Mouse (Mus musculus): ENCODE measurements around the gene Eif4e3. TPM values are rescaled to one million over a fixed set of nuclear protein-coding genes. Genes with fewer than 3 reads are reported as not detected.

Eif4e3 gene
- polyA plus RNA-seq, 1 experiment from 2014 or later, result 18.5 TPM

GRCm38 (mm10) chr6:99683974-99684373 is 17.4 kb upstream of the Eif4e3 start:
- no peak overlapping the region for H3K4me3 ChIP-seq
- H3K9ac ChIP-seq, result no peak overlapping the region
- 0 out of 2 replicates have a peak, but pooled peaks cover 4% of the 10 kb centered on the region for H3K9me3 ChIP-seq
- 88% methylated on average over 5 of the region's 5 CpGs for WGBS
- H3K27ac ChIP-seq, result no peak overlapping the region
- no peak overlapping the region for H3K4me2 ChIP-seq (replicated peaks)
- no peaks in the 10 kb centered on the region for H3K36me3 ChIP-seq
- peaks cover 5% of the 10 kb centered on the region for H3K27me3 ChIP-seq
- H3K4me1 ChIP-seq, result no peaks in the 10 kb centered on the region
- no peak for ATAC-seq (ENCODE audit: low FRiP score, low read depth)

DNA sequence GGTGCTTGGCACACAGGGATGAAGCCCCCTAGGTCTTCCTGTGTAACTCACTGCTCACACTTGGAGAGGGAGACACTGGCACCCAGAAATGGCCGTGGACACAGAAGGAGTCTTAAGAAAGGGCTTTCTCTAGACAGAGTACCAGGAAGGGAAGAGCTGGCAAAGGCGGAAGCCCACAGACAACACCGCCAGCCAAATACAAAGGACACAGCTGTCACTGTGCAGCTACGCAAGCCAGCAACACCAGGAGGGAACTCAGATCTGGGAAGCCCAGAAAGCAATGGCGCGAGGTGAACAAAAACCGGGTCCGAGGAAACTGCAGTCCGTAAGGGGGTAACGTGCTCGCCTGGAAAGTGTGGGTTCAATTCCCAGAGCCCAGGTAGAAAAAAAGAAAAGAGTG is 11.5 kb upstream of the Eif4e3 start:
- no peak for ATAC-seq (ENCODE audit: low FRiP score, low read depth)
- no peaks in the 10 kb centered on the region for H3K36me3 ChIP-seq
- H3K27me3 ChIP-seq, result no peaks in the 10 kb centered on the region
- no peak overlapping the region for H3K4me2 ChIP-seq (replicated peaks)
- WGBS, result 81% methylated on average over 11 of the region's 11 CpGs
- no peak overlapping the region for H3K27ac ChIP-seq
- H3K9ac ChIP-seq, result no peak overlapping the region
- no peaks in the 10 kb centered on the region for H3K9me3 ChIP-seq
- no peaks in the 10 kb centered on the region for H3K4me1 ChIP-seq
- no peak overlapping the region for H3K4me3 ChIP-seq

GRCm38 (mm10) chr6:99677325-99677724 is 10.8 kb upstream of the Eif4e3 start:
- ATAC-seq (ENCODE audit: low FRiP score, low read depth), result no peak
- no peaks in the 10 kb centered on the region for H3K27me3 ChIP-seq
- H3K36me3 ChIP-seq, result no peaks in the 10 kb centered on the region
- H3K4me2 ChIP-seq (replicated peaks), result no peak overlapping the region
- H3K27ac ChIP-seq, result no peak overlapping the region
- no peak overlapping the region for H3K4me3 ChIP-seq
- WGBS, result 82% methylated on average over 8 of the region's 8 CpGs
- H3K9me3 ChIP-seq, result no peaks in the 10 kb centered on the region
- no peak overlapping the region for H3K9ac ChIP-seq
- H3K4me1 ChIP-seq, result no peaks in the 10 kb centered on the region

- no peak overlapping the region for H3K9ac ChIP-seq
- 77% methylated on average over 4 of the region's 4 CpGs for WGBS
- no peaks in the 10 kb centered on the region for H3K27me3 ChIP-seq
- H3K27ac ChIP-seq, result no peak overlapping the region
- H3K4me2 ChIP-seq (replicated peaks), result no peak overlapping the region
- H3K4me1 ChIP-seq, result peaks cover 6% of the 10 kb centered on the region
- ATAC-seq (ENCODE audit: low FRiP score, low read depth), result no peak
- no peak overlapping the region for H3K4me3 ChIP-seq
- H3K36me3 ChIP-seq, result no peaks in the 10 kb centered on the region
- H3K9me3 ChIP-seq, result no peaks in the 10 kb centered on the region
These were observed 7.9 kb upstream of the Eif4e3 start for GRCm38 (mm10) chr6:99674482-99674881.

DNA sequence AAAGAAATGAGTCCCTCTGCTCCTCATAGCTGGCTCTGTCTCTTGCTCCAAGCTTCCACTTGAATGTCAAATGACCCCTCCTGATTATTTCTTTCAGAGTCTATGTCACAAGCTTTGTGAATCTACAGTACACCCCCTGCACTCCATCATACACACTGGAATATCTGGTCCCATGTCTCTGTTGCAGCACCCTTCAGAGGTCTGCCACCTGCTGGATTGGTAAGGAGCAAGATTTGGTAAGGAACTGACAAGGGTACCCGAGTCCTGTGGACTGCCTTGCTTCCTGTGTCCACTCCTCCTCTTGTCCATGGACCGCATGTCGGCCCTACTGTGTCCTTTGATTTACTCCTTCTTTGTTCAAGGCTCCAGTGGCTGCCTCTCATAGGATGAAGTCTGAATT is 5.2 kb upstream of the Eif4e3 start:
- Histone ChIP-seq H3K27ac (no peak overlapping the region), H3K36me3 (no peaks in the 10 kb centered on the region), H3K4me1 (peaks cover 18% of the 10 kb centered on the region), H3K9ac (no peak overlapping the region), H3K27me3 (no peaks in the 10 kb centered on the region), H3K4me2 (replicated peaks) (no peak overlapping the region), H3K9me3 (no peaks in the 10 kb centered on the region), H3K4me3 (no peak overlapping the region)
- 73% methylated on average over 3 of the region's 3 CpGs for WGBS
- ATAC-seq (ENCODE audit: low FRiP score, low read depth), result no peak

GRCm38 (mm10) chr6:99670481-99671119 is 4.0 kb upstream of the Eif4e3 start:
- 80% methylated on average over 7 of the region's 7 CpGs for whole genome bisulfite sequencing
- Histone ChIP-seq H3K4me2 (replicated peaks) (no peak overlapping the region), H3K27me3 (no peaks in the 10 kb centered on the region), H3K4me3 (no peak overlapping the region), H3K9ac (no peak overlapping the region), H3K27ac (no peak overlapping the region), H3K9me3 (no peaks in the 10 kb centered on the region), H3K4me1 (peaks cover 24% of the 10 kb centered on the region), H3K36me3 (no peaks in the 10 kb centered on the region)
- no peak for ATAC-seq (ENCODE audit: low FRiP score, low read depth)

- H3K4me1 ChIP-seq, result peaks cover 31% of the 10 kb centered on the region
- ATAC-seq (ENCODE audit: low FRiP score, low read depth), result no peak
- no peaks in the 10 kb centered on the region for H3K9me3 ChIP-seq
- H3K4me3 ChIP-seq, result no peak overlapping the region
- no peaks in the 10 kb centered on the region for H3K27me3 ChIP-seq
- no peak overlapping the region for H3K27ac ChIP-seq
- H3K4me2 ChIP-seq (replicated peaks), result no peak overlapping the region
- H3K36me3 ChIP-seq, result no peaks in the 10 kb centered on the region
- 43% methylated on average over 5 of the region's 5 CpGs for WGBS
- H3K9ac ChIP-seq, result no peak overlapping the region
These were observed 3.1 kb upstream of the Eif4e3 start for GRCm38 (mm10) chr6:99669481-99670325.

GRCm38 (mm10) chr6:99667290-99667689 is 719 bp upstream of the Eif4e3 start:
- WGBS, result 18% methylated on average over 8 of the region's 8 CpGs
- Histone ChIP-seq H3K27ac (peak overlapping the region; percentile 65), H3K9me3 (no peaks in the 10 kb centered on the region), H3K4me1 (peaks cover 40% of the 10 kb centered on the region), H3K27me3 (no peaks in the 10 kb centered on the region), H3K4me3 (peak overlapping the region; percentile 75), H3K4me2 (replicated peaks) (peak overlapping the region; percentile 92), H3K36me3 (no peaks in the 10 kb centered on the region), H3K9ac (peak overlapping the region; percentile 84; the same call in 1 of the 2 replicates)
- ATAC-seq (ENCODE audit: low FRiP score, low read depth), result peak; percentile 44; the same call in 1 of the 2 replicates

DNA sequence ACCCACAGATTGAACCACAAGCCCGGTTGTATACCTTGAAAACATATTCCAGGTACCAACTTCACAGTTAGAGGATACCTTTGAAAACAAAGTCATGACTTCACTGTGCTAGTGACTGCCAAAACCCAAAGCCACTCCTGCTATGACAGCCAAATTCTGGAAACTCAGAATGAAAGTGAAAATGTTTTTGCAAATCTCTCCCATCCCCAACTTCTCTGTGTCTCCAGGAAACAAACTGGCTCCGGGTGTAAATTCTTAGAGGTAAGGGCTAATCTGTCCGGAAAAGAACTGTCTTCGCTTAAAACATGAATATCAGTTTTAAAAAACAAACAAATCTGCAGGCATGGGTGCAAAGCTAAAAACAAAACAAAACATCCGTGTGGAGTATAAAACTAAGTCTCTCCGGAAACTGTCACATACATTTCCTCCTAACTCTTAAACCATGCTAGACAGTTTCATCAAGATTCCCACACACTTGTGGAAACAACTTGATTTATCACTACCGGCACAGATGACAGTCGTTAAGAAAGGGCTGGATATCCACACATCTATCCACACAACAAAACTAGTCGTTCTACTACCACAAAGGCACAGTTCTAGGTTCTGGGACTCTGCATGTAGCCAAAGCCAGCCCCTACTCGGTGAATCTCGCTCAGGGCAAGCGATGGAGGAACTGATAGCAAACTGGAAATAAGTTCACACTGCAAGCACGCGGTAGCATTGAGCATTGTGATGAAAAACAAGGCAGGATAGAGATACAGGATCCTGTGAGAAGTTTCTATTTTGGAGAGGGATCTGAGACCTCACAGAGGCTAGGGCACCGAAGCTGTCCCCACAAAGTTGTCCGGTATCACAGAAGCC is 884 bp downstream of the Eif4e3 start:
- Histone ChIP-seq H3K27me3 (no peaks in the 10 kb centered on the region), H3K9me3 (no peaks in the 10 kb centered on the region), H3K4me2 (replicated peaks) (peak overlapping the region; percentile 92), H3K27ac (0 out of 2 replicates have a peak overlapping the region, but pooled peaks have one; percentile 65), H3K4me3 (peak overlapping the region; percentile 75), H3K4me1 (peaks cover 43% of the 10 kb centered on the region), H3K9ac (peak overlapping the region; percentile 84), H3K36me3 (no peaks in the 10 kb centered on the region)
- WGBS, result 27% methylated on average over 16 of the region's 16 CpGs
- no peak for ATAC-seq (ENCODE audit: low FRiP score, low read depth)

DNA sequence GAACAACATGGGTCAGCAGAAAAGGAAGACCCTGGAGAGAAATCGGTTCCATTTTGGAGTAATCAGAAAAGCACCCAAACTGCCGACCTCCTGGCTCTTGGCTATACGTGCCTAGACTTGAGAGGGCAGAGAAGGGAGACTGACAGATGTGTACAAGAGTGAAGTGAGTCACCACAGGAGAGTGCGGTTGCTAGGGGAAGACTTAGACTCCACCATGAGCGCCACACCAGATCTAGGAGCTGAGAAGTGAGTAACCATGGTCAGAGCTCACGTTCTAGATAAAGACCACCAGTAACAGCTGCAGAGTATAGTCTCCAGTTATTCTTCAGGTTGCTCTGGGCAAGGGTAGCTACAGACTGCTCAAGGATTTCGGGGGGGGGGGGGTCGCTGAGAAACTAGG is 3.3 kb downstream of the Eif4e3 start:
- Histone ChIP-seq H3K27ac (no peak overlapping the region), H3K4me1 (peaks cover 39% of the 10 kb centered on the region), H3K4me3 (no peak overlapping the region), H3K36me3 (no peaks in the 10 kb centered on the region), H3K9me3 (no peaks in the 10 kb centered on the region), H3K9ac (no peak overlapping the region), H3K27me3 (no peaks in the 10 kb centered on the region), H3K4me2 (replicated peaks) (no peak overlapping the region)
- WGBS, result 81% methylated on average over 8 of the region's 8 CpGs
- ATAC-seq (ENCODE audit: low FRiP score, low read depth), result no peak

- WGBS, result 36% methylated on average over 3 of the region's 3 CpGs
- H3K9ac ChIP-seq, result no peak overlapping the region
- no peaks in the 10 kb centered on the region for H3K27me3 ChIP-seq
- peaks cover 27% of the 10 kb centered on the region for H3K4me1 ChIP-seq
- H3K9me3 ChIP-seq, result no peaks in the 10 kb centered on the region
- H3K36me3 ChIP-seq, result no peaks in the 10 kb centered on the region
- no peak overlapping the region for H3K4me3 ChIP-seq
- no peak overlapping the region for H3K4me2 ChIP-seq (replicated peaks)
- no peak for ATAC-seq (ENCODE audit: low FRiP score, low read depth)
- no peak overlapping the region for H3K27ac ChIP-seq
These were observed 6.1 kb downstream of the Eif4e3 start for GRCm38 (mm10) chr6:99660443-99660842.

GRCm38 (mm10) chr6:99658586-99658985 is 8.0 kb downstream of the Eif4e3 start:
- Histone ChIP-seq H3K27ac (no peak overlapping the region), H3K27me3 (no peaks in the 10 kb centered on the region), H3K4me3 (no peak overlapping the region), H3K4me2 (replicated peaks) (no peak overlapping the region), H3K9ac (no peak overlapping the region), H3K4me1 (peaks cover 21% of the 10 kb centered on the region), H3K9me3 (no peaks in the 10 kb centered on the region), H3K36me3 (no peaks in the 10 kb centered on the region)
- no peak for ATAC-seq (ENCODE audit: low FRiP score, low read depth)
- 64% methylated on average over 10 of the region's 10 CpGs for WGBS

All from limb, embryonic 13.5 days (tissue).